Mouse (Mus musculus): ENCODE data around the gene Gas7.

Gene Gas7

GRCm38 (mm10) chr11:67657685-67658382 is 202.6 kb downstream of the Gas7 start:
- DNase-seq: peak in 1 of 2 experiments; percentile 57

- no peak for DNase-seq
Observed at GRCm38 (mm10) chr11:67661465-67661864, 206.2 kb downstream of the Gas7 start.

GRCm38 (mm10) chr11:67663437-67663836 is 208.2 kb downstream of the Gas7 start:
- DNase-seq: no peak

GRCm38 (mm10) chr11:67664261-67664660 is 209.0 kb downstream of the Gas7 start:
- no peak for DNase-seq

GRCm38 (mm10) chr11:67664918-67665317 is 209.7 kb downstream of the Gas7 start:
- no peak for DNase-seq

- DNase-seq: no peak
Observed at GRCm38 (mm10) chr11:67666129-67666528, 210.9 kb downstream of the Gas7 start.

- DNase-seq: peak; percentile 84 to 89
Observed at GRCm38 (mm10) chr11:67667531-67668332, 212.5 kb downstream of the Gas7 start.

- no peak for DNase-seq
Observed at GRCm38 (mm10) chr11:67668460-67669007, 213.3 kb downstream of the Gas7 start.

GRCm38 (mm10) chr11:67670031-67670430 is 214.8 kb downstream of the Gas7 start:
- DNase-seq: no peak

GRCm38 (mm10) chr11:67672140-67672539 is 216.9 kb downstream of the Gas7 start:
- no peak for DNase-seq

GRCm38 (mm10) chr11:67675562-67676540 is 220.6 kb downstream of the Gas7 start:
- DNase-seq: peak; percentile 48 to 66

GRCm38 (mm10) chr11:67679300-67679699 is 224.1 kb downstream of the Gas7 start:
- DNase-seq: no peak

- DNase-seq: no peak
Observed at GRCm38 (mm10) chr11:67679930-67680329, 224.7 kb downstream of the Gas7 start.

GRCm38 (mm10) chr11:67681871-67682270 is 226.6 kb downstream of the Gas7 start:
- no peak for DNase-seq

- DNase-seq: no peak
Observed at GRCm38 (mm10) chr11:67686109-67686508, 230.9 kb downstream of the Gas7 start.

- no peak for DNase-seq
Observed at GRCm38 (mm10) chr11:67694703-67695376, 239.6 kb downstream of the Gas7 start, which contains the start of gene Rcvrn. TSS of gene Rcvrn (plus strand) at chr11:67695326.

GRCm38 (mm10) chr11:67712976-67713375 is 257.7 kb downstream of the Gas7 start:
- DNase-seq: no peak

- DNase-seq: no peak
Observed at GRCm38 (mm10) chr11:67715382-67715781, 260.1 kb downstream of the Gas7 start.

GRCm38 (mm10) chr11:67721485-67721884 is 266.2 kb downstream of the Gas7 start:
- DNase-seq: no peak

- no peak for DNase-seq
Observed at GRCm38 (mm10) chr11:67722399-67723156, 267.3 kb downstream of the Gas7 start.

Data from lung, postnatal 4 days (tissue).